Mouse (Mus musculus) T-cell, adult 2 months (primary cell): ENCODE data around the gene Dnajc16.

Experiments
- DNase-seq: peaks from one replicate; pipeline ENCODE4 v3.0.0; 2022; ENCODE audit warnings: low spot score

Dnajc16 gene

GRCm38 (mm10) chr4:141790524-141790990 is at the start of gene Dnajc16:
Dnajc16 (minus strand) TSS chr4:141790931.
- peak; percentile 94 for DNase-seq

- no peak for DNase-seq
These were observed 43.9 kb upstream of the Dnajc16 start for GRCm38 (mm10) chr4:141834536-141835095.

- no peak for DNase-seq
These were observed 43.2 kb upstream of the Dnajc16 start for GRCm38 (mm10) chr4:141833911-141834310.

- no peak for DNase-seq
These were observed 40.6 kb upstream of the Dnajc16 start for GRCm38 (mm10) chr4:141831361-141831760.

GRCm38 (mm10) chr4:141830381-141830780 is 39.6 kb upstream of the Dnajc16 start:
- DNase-seq: no peak

GRCm38 (mm10) chr4:141828177-141828576 is 37.4 kb upstream of the Dnajc16 start:
- no peak for DNase-seq

GRCm38 (mm10) chr4:141827401-141827800 is 36.7 kb upstream of the Dnajc16 start:
- DNase-seq: no peak

GRCm38 (mm10) chr4:141826060-141826459 is 35.3 kb upstream of the Dnajc16 start, which contains the start of gene Cela2a:
Cela2a (minus strand) TSS chr4:141826160.
- DNase-seq: no peak

- no peak for DNase-seq
These were observed 32.2 kb upstream of the Dnajc16 start for GRCm38 (mm10) chr4:141822979-141823378.

- DNase-seq: no peak
These were observed 31.4 kb upstream of the Dnajc16 start for GRCm38 (mm10) chr4:141822089-141822488.

GRCm38 (mm10) chr4:141821178-141821577 is 30.4 kb upstream of the Dnajc16 start:
- no peak for DNase-seq

- DNase-seq: no peak
These were observed 28.6 kb upstream of the Dnajc16 start for GRCm38 (mm10) chr4:141819316-141819715.

GRCm38 (mm10) chr4:141818861-141819260 is 28.1 kb upstream of the Dnajc16 start:
- no peak for DNase-seq

GRCm38 (mm10) chr4:141817706-141818105 is 27.0 kb upstream of the Dnajc16 start:
- no peak for DNase-seq

GRCm38 (mm10) chr4:141816776-141817655 is 26.3 kb upstream of the Dnajc16 start:
- no peak for DNase-seq

- DNase-seq: no peak
These were observed 25.5 kb upstream of the Dnajc16 start for GRCm38 (mm10) chr4:141816267-141816666.

- no peak for DNase-seq
These were observed 20.6 kb upstream of the Dnajc16 start for GRCm38 (mm10) chr4:141811375-141811774.

GRCm38 (mm10) chr4:141810975-141811374 is 20.2 kb upstream of the Dnajc16 start:
- no peak for DNase-seq

GRCm38 (mm10) chr4:141809850-141810464 is 19.2 kb upstream of the Dnajc16 start:
- no peak for DNase-seq

GRCm38 (mm10) chr4:141805886-141806285 is 15.2 kb upstream of the Dnajc16 start:
- no peak for DNase-seq

GRCm38 (mm10) chr4:141804105-141804504 is 13.4 kb upstream of the Dnajc16 start:
- DNase-seq: no peak

- no peak for DNase-seq
These were observed 6.8 kb upstream of the Dnajc16 start for GRCm38 (mm10) chr4:141797545-141797944.

GRCm38 (mm10) chr4:141796954-141797353 is 6.2 kb upstream of the Dnajc16 start:
- DNase-seq: no peak
